Mouse (Mus musculus): ENCODE results near the gene Cpt1c. TPM values are rescaled to one million over a fixed set of nuclear protein-coding genes. Genes with fewer than 3 reads are reported as not detected.
A peak's percentile ranks its signal among the peaks of the same experiment; 100 is the strongest.

The Cpt1c gene
- total and polyA plus RNA-seq, 3 experiments: 4.5 to 12.7 (median 10.2) TPM

DNA sequence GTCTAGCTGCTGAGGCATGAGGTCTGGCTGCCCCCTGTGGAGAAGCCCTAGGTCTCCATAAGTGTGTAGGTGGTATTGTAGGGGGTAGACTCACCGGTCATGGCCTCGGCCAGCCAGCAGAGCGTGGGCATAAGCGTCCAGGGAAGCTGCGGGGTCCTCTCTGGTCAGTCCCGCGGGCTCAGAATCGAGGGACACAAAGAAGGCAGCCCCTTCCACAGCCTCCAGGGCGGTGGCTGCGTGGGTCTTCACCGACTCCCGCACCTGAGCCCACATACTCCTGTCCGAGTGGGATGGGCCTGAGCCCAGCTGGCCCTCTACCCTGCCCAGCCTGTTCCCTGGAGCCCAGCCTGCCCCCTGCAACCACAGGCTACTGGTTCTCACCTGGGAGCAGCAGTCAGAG lies 9.7 kb downstream of the Cpt1c start:
- dilution Hi-C loops (cut with MboI; ENCODE audit: extremely low pct_ligation_motif_present, extremely low pct_unique_long_range_greater_than_20kb, low sequenced_read_pairs) (no loop called here), in situ Hi-C loops (cut with MboI; ENCODE audit: low pct_ligation_motif_present, low pct_unique_long_range_greater_than_20kb, low sequenced_read_pairs) (no loop called here)
- Histone ChIP-seq H3K9me3 (replicated peaks; ENCODE audit: low read length) (no peaks in the 10 kb centered on the region), H3K4me2 (ENCODE audit: insufficient read depth, low read depth, poor library complexity, severe bottlenecking) (no peak overlapping the region), H3K27me3 (replicated peaks) (no peaks in the 10 kb centered on the region), H3K9ac (ENCODE audit: insufficient read depth, low read depth) (no peak overlapping the region), H3K27ac (ENCODE audit: insufficient read depth, low read depth) (no peak overlapping the region), H3K4me1 (ENCODE audit: control insufficient read depth in 1 of 2, insufficient read depth in 2 of 2) (peaks cover 8 to 22% of the 10 kb centered on the region in 2 experiments), H3K4me3 (replicated peaks in 1 of 3; ENCODE audit: low read depth in 2 of 3, low read length in 2 of 3, poor library complexity in 1 of 3) (no peak overlapping the region), H3K36me3 (replicated peaks in 1 of 2; ENCODE audit: control insufficient read depth in 1 of 2, insufficient read depth in 1 of 2, low read length in 1 of 2) (peaks cover 0 to 61% of the 10 kb centered on the region in 2 experiments), H3K79me2 (replicated peaks; ENCODE audit: control insufficient read depth, extremely low read depth, insufficient read depth, poor library complexity, severe bottlenecking) (no peaks in the 10 kb centered on the region)
- DNase-seq (ENCODE audit: extremely low read depth): no peak
- TF ChIP-seq MAZ (IDR thresholded peaks at IDR 0.05; ENCODE audit: low read depth, low read length) (no peak), CHD2 (IDR thresholded peaks at IDR 0.05; ENCODE audit: low read length) (no peak)

- no peaks in the 10 kb centered on the region for H3K79me2 ChIP-seq (replicated peaks; ENCODE audit: control insufficient read depth, extremely low read depth, insufficient read depth, poor library complexity, severe bottlenecking)
- no peak overlapping the region for H3K4me2 ChIP-seq (ENCODE audit: insufficient read depth, low read depth, poor library complexity, severe bottlenecking)
- H3K4me3 ChIP-seq (replicated peaks in 1 of 3; ENCODE audit: low read depth in 2 of 3, low read length in 2 of 3, poor library complexity in 1 of 3): no peak overlapping the region
- H3K9me3 ChIP-seq (replicated peaks; ENCODE audit: low read length): no peaks in the 10 kb centered on the region
- H3K27me3 ChIP-seq (replicated peaks): no peaks in the 10 kb centered on the region
- H3K9ac ChIP-seq (ENCODE audit: insufficient read depth, low read depth): no peak overlapping the region
- H3K4me1 ChIP-seq (ENCODE audit: control insufficient read depth in 1 of 2, insufficient read depth in 2 of 2): peaks cover 11 to 26% of the 10 kb centered on the region in 2 experiments
- TF ChIP-seq MAFK (IDR thresholded peaks at IDR 0.05; ENCODE audit: insufficient replicate concordance, low read length) (no peak), IRF4 (IDR thresholded peaks at IDR 0.05; ENCODE audit: low read depth, low read length) (peak; percentile 55), ETS1 (conservative IDR thresholded peaks at IDR 0.05; ENCODE audit: low read depth, low read length) (peak; percentile 45; the same call in 1 of the 2 replicates), BHLHE40 (IDR thresholded peaks at IDR 0.05; ENCODE audit: low read depth, low read length) (peak; percentile 89), JUN (IDR thresholded peaks at IDR 0.05; ENCODE audit: insufficient read depth, low read depth, low read length) (no peak), TBP (conservative IDR thresholded peaks at IDR 0.05; ENCODE audit: low read depth, low read length) (no peak), RAD21 (IDR thresholded peaks at IDR 0.05; ENCODE audit: low read depth, low read length) (no peak), TCF12 (IDR thresholded peaks at IDR 0.05; ENCODE audit: low read depth, low read length) (peak; percentile 30; the same call in 1 of the 2 replicates)
- dilution Hi-C loops (cut with MboI; ENCODE audit: extremely low pct_ligation_motif_present, extremely low pct_unique_long_range_greater_than_20kb, low sequenced_read_pairs) (no loop called here), in situ Hi-C loops (cut with MboI; ENCODE audit: low pct_ligation_motif_present, low pct_unique_long_range_greater_than_20kb, low sequenced_read_pairs) (no loop called here)
- peaks cover 0 to 73% of the 10 kb centered on the region in 2 experiments for H3K36me3 ChIP-seq (replicated peaks in 1 of 2; ENCODE audit: control insufficient read depth in 1 of 2, insufficient read depth in 1 of 2, low read length in 1 of 2)
- no peak for DNase-seq (ENCODE audit: extremely low read depth)
- H3K27ac ChIP-seq (ENCODE audit: insufficient read depth, low read depth): no peak overlapping the region
These were observed 11.8 kb downstream of the Cpt1c start for GRCm38 (mm10) chr7:44962831-44963230.

- no peak for TF ChIP-seq EP300 (IDR thresholded peaks at IDR 0.05; ENCODE audit: low read length)
- TF ChIP-seq RCOR1 (conservative IDR thresholded peaks at IDR 0.05; ENCODE audit: low read depth, low read length): no peak
- no peak for TF ChIP-seq MAZ (IDR thresholded peaks at IDR 0.05; ENCODE audit: low read depth, low read length)
- TF ChIP-seq HCFC1 (IDR thresholded peaks at IDR 0.05; ENCODE audit: low read depth, low read length): no peak
- TF ChIP-seq NELFE (IDR thresholded peaks at IDR 0.05; ENCODE audit: low read depth, low read length): no peak
- no peak for TF ChIP-seq KAT2A (IDR thresholded peaks at IDR 0.05; ENCODE audit: insufficient replicate concordance, low read length)
- no peak for TF ChIP-seq USF1 (IDR thresholded peaks at IDR 0.05; ENCODE audit: low read depth, low read length)
- no peak for TF ChIP-seq POLR2A (IDR thresholded peaks at IDR 0.05; ENCODE audit: low read depth, low read length)
- TF ChIP-seq TCF12 (IDR thresholded peaks at IDR 0.05; ENCODE audit: low read depth, low read length): no peak
- TF ChIP-seq MEF2A (IDR thresholded peaks at IDR 0.05; ENCODE audit: borderline replicate concordance, low read depth, low read length): no peak
- no peak for TF ChIP-seq SMC3 (IDR thresholded peaks at IDR 0.05; ENCODE audit: low read depth, low read length)
- no peak for TF ChIP-seq ELF1 (IDR thresholded peaks at IDR 0.05; ENCODE audit: low read depth, low read length)
- no peak for TF ChIP-seq ZC3H11A (IDR thresholded peaks at IDR 0.05; ENCODE audit: low read depth, low read length)
- TF ChIP-seq E2F4 (IDR thresholded peaks at IDR 0.05; ENCODE audit: insufficient replicate concordance, low read depth, low read length): no peak
- no peak for TF ChIP-seq ZKSCAN1 (IDR thresholded peaks at IDR 0.05; ENCODE audit: borderline replicate concordance, low read depth, low read length)
- no peak for TF ChIP-seq IRF4 (IDR thresholded peaks at IDR 0.05; ENCODE audit: low read depth, low read length)
- no peak for TF ChIP-seq RAD21 (IDR thresholded peaks at IDR 0.05; ENCODE audit: low read depth, low read length)
- TF ChIP-seq TBP (conservative IDR thresholded peaks at IDR 0.05; ENCODE audit: low read depth, low read length): no peak
- no peak for TF ChIP-seq MYC (IDR thresholded peaks at IDR 0.05; ENCODE audit: low read depth, low read length)
- no peak for TF ChIP-seq CHD1 (IDR thresholded peaks at IDR 0.05; ENCODE audit: low read depth, low read length)
- in situ Hi-C loops (cut with MboI; ENCODE audit: low pct_ligation_motif_present, low pct_unique_long_range_greater_than_20kb, low sequenced_read_pairs): no loop called here
- DNase-seq (ENCODE audit: extremely low read depth): no peak
- Histone ChIP-seq H3K4me3 (replicated peaks in 1 of 3; ENCODE audit: low read depth in 2 of 3, low read length in 2 of 3, poor library complexity in 1 of 3) (no peak overlapping the region), H3K4me1 (ENCODE audit: control insufficient read depth in 1 of 2, insufficient read depth in 2 of 2) (peaks cover 11 to 26% of the 10 kb centered on the region in 2 experiments), H3K79me2 (replicated peaks; ENCODE audit: control insufficient read depth, extremely low read depth, insufficient read depth, poor library complexity, severe bottlenecking) (no peaks in the 10 kb centered on the region), H3K27ac (ENCODE audit: insufficient read depth, low read depth) (no peak overlapping the region), H3K4me2 (ENCODE audit: insufficient read depth, low read depth, poor library complexity, severe bottlenecking) (no peak overlapping the region), H3K9me3 (replicated peaks; ENCODE audit: low read length) (no peaks in the 10 kb centered on the region), H3K27me3 (replicated peaks) (no peaks in the 10 kb centered on the region), H3K36me3 (replicated peaks in 1 of 2; ENCODE audit: control insufficient read depth in 1 of 2, insufficient read depth in 1 of 2, low read length in 1 of 2) (peaks cover 0 to 78% of the 10 kb centered on the region in 2 experiments), H3K9ac (ENCODE audit: insufficient read depth, low read depth) (no peak overlapping the region)
- dilution Hi-C loops (cut with MboI; ENCODE audit: extremely low pct_ligation_motif_present, extremely low pct_unique_long_range_greater_than_20kb, low sequenced_read_pairs): no loop called here
These were observed 12.3 kb downstream of the Cpt1c start for GRCm38 (mm10) chr7:44962337-44962736.

Measured in CH12.LX (cell line).